29 mouse cellular contexts compared by ENCODE assay signal in the genomic region with DNA sequence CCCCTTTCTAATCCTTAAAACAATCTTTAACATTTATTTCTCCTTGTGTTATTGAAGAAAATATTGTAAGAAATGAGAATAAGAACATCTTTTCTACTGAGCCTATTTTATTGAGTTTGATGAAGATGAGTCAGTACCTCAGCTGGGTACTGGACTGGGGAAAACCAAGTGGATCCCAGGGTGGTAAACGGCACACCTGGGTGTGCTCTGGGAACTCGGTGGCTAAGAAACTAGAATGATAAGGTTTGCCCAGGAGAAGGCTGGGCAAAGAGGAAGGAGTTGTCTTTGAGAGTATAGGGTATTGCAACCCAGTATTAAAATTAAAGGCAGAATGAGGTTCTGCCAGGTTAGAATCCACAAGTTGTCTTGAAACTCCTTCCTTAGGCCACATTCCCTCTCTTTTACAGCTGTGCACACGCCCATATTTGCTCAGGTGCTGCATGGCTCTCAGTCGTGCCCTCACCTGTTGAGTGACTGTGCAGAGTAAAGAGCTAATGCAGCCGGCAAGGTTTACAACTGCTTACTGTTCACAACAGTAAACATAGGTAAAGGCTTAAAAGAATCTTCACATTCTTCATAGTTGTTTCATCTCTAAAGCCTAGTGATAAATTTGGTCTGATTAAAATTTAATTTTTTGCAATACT. TPM values are rescaled to one million over a fixed set of nuclear protein-coding genes. Genes with fewer than 3 reads are reported as not detected.
A peak's percentile ranks its signal among the peaks of the same experiment; 100 is the strongest.
DNase-seq lines count a peak whose midpoint lies in the region; ATAC-seq lines count a peak whose summit lies in the region.
"Had no signal": no experiment of that assay in that cellular context is flagged by ENCODE, and none has a peak within 500 bp of the region (broad histone marks: within the 10 kb centered on the region; RNA-seq: fewer than 3 reads in every experiment).

No protein-coding gene starts in this region.

- H3K4me2 ChIP-seq in embryonic facial prominence, embryonic 14.5 days (ENCODE audit: low read depth, low read length), result no peak overlapping the region
- H3K4me2 ChIP-seq in lung, embryonic 16.5 days (ENCODE audit: low read depth, low read length), result no peak overlapping the region
- H3K4me2 ChIP-seq in stomach, embryonic 16.5 days (ENCODE audit: low read depth, low read length), result no peak overlapping the region
- H3K4me2 ChIP-seq: embryonic facial prominence, embryonic 12.5 days; forebrain, embryonic 12.5 days; heart, embryonic 15.5 days; hindbrain, embryonic 13.5 days had no signal

- no peak overlapping the region for H3K27ac ChIP-seq in embryonic facial prominence, embryonic 14.5 days (replicated peaks; ENCODE audit: low read depth, low read length)
- no peak overlapping the region for H3K27ac ChIP-seq in embryonic facial prominence, embryonic 10.5 days (replicated peaks)
- H3K27ac ChIP-seq in lung, embryonic 16.5 days (ENCODE audit: low read length), result peak overlapping the region; percentile 21
- H3K27ac ChIP-seq in stomach, embryonic 16.5 days (ENCODE audit: low read length), result peak overlapping the region; percentile 67
- H3K27ac ChIP-seq: embryonic facial prominence, embryonic 12.5 days; forebrain, embryonic 12.5 days; gastrocnemius, adult 2 months; heart, embryonic 10.5 days; heart, embryonic 15.5 days; hindbrain, embryonic 13.5 days; hindbrain, postnatal 0 days had no signal

- H3K9ac ChIP-seq in embryonic facial prominence, embryonic 14.5 days (ENCODE audit: low read depth, low read length), result no peak overlapping the region
- H3K9ac ChIP-seq in lung, embryonic 16.5 days (ENCODE audit: low read length), result no peak overlapping the region
- H3K9ac ChIP-seq in stomach, embryonic 16.5 days (ENCODE audit: low read length), result no peak overlapping the region
- H3K9ac ChIP-seq: embryonic facial prominence, embryonic 12.5 days; forebrain, embryonic 12.5 days; forebrain, postnatal 0 days; heart, embryonic 15.5 days; hindbrain, embryonic 13.5 days had no signal

- no peaks in the 10 kb centered on the region for H3K4me1 ChIP-seq in embryonic facial prominence, embryonic 14.5 days (ENCODE audit: control insufficient read depth, insufficient read depth, low read length)
- no peaks in the 10 kb centered on the region for H3K4me1 ChIP-seq in embryonic facial prominence, embryonic 10.5 days
- H3K4me1 ChIP-seq in lung, embryonic 16.5 days (replicated peaks; ENCODE audit: control insufficient read depth, insufficient read depth, low read length), result no peaks in the 10 kb centered on the region; the same call in 1 of the 2 replicates
- H3K4me1 ChIP-seq in stomach, embryonic 16.5 days (ENCODE audit: control insufficient read depth, insufficient read depth, low read length), result no peaks in the 10 kb centered on the region
- H3K4me1 ChIP-seq: embryonic facial prominence, embryonic 12.5 days; forebrain, embryonic 12.5 days; heart, embryonic 10.5 days; heart, embryonic 15.5 days; hindbrain, embryonic 13.5 days had no signal

- 85% methylated on average over 5 of the region's 5 CpGs for WGBS in embryonic facial prominence, embryonic 14.5 days
- WGBS in embryonic facial prominence, embryonic 10.5 days, result 87% methylated on average over 5 of the region's 5 CpGs
- 60% methylated on average over 5 of the region's 5 CpGs for WGBS in lung, embryonic 16.5 days
- 66% methylated on average over 5 of the region's 5 CpGs for WGBS in stomach, embryonic 16.5 days

- no peaks in the 10 kb centered on the region for H3K27me3 ChIP-seq in embryonic facial prominence, embryonic 14.5 days (replicated peaks; ENCODE audit: control insufficient read depth, insufficient read depth, low read length)
- no peaks in the 10 kb centered on the region for H3K27me3 ChIP-seq in embryonic facial prominence, embryonic 10.5 days (replicated peaks; ENCODE audit: low read depth, poor library complexity, severe bottlenecking)
- H3K27me3 ChIP-seq in lung, embryonic 16.5 days (ENCODE audit: control insufficient read depth, insufficient read depth, low read depth, low read length), result no peaks in the 10 kb centered on the region
- H3K27me3 ChIP-seq in stomach, embryonic 16.5 days (ENCODE audit: control insufficient read depth, insufficient read depth, low read length), result no peaks in the 10 kb centered on the region
- H3K27me3 ChIP-seq: embryonic facial prominence, embryonic 12.5 days; forebrain, embryonic 12.5 days; heart, embryonic 15.5 days; hindbrain, embryonic 13.5 days had no signal

- H3K9me3 ChIP-seq in embryonic facial prominence, embryonic 14.5 days (ENCODE audit: control insufficient read depth, low read length), result no peaks in the 10 kb centered on the region
- no peaks in the 10 kb centered on the region for H3K9me3 ChIP-seq in embryonic facial prominence, embryonic 10.5 days
- no peaks in the 10 kb centered on the region for H3K9me3 ChIP-seq in lung, embryonic 16.5 days (ENCODE audit: control insufficient read depth, low read length)
- no peaks in the 10 kb centered on the region for H3K9me3 ChIP-seq in stomach, embryonic 16.5 days (replicated peaks; ENCODE audit: control insufficient read depth, low read length)
- H3K9me3 ChIP-seq: embryonic facial prominence, embryonic 12.5 days; forebrain, embryonic 12.5 days; G1E; heart, embryonic 10.5 days; heart, embryonic 15.5 days; hindbrain, embryonic 13.5 days had no signal

- no peak; the same call in 1 of the 2 replicates for ATAC-seq in embryonic facial prominence, embryonic 14.5 days (ENCODE audit: low read depth)
- ATAC-seq in lung, embryonic 16.5 days (ENCODE audit: low read depth), result peak; percentile 49; the same call in 1 of the 2 replicates
- ATAC-seq in stomach, embryonic 16.5 days (ENCODE audit: insufficient read depth, low FRiP score), result peak; percentile 77; the same call in 1 of the 2 replicates
- ATAC-seq: CD4-positive, CD25-positive, alpha-beta regulatory T cell, adult 4 months; forebrain, postnatal 0 days; hindbrain, postnatal 0 days had no signal

- no peak overlapping the region for H3K4me3 ChIP-seq in embryonic facial prominence, embryonic 14.5 days (ENCODE audit: low read depth, low read length)
- H3K4me3 ChIP-seq in embryonic facial prominence, embryonic 10.5 days, result no peak overlapping the region
- H3K4me3 ChIP-seq in lung, embryonic 16.5 days (ENCODE audit: low read length), result no peak overlapping the region
- H3K4me3 ChIP-seq in stomach, embryonic 16.5 days (replicated peaks; ENCODE audit: low read length), result no peak overlapping the region
- H3K4me3 ChIP-seq: embryonic facial prominence, embryonic 12.5 days; forebrain, embryonic 12.5 days; gastrocnemius, adult 2 months; heart, embryonic 10.5 days; heart, embryonic 15.5 days; hindbrain, embryonic 13.5 days had no signal

- peaks cover 68% of the 10 kb centered on the region for H3K36me3 ChIP-seq in embryonic facial prominence, embryonic 14.5 days (ENCODE audit: control insufficient read depth, insufficient read depth, low read length)
- H3K36me3 ChIP-seq in embryonic facial prominence, embryonic 10.5 days (replicated peaks), result peaks cover 37% of the 10 kb centered on the region
- peaks cover 13% of the 10 kb centered on the region for H3K36me3 ChIP-seq in lung, embryonic 16.5 days (ENCODE audit: control insufficient read depth, insufficient read depth, low read length)
- peaks cover 19% of the 10 kb centered on the region for H3K36me3 ChIP-seq in stomach, embryonic 16.5 days (ENCODE audit: control insufficient read depth, insufficient read depth, low read length)

- DNase-seq in embryonic facial prominence, embryonic 14.5 days (ENCODE audit: low spot score), result peak; percentile 12
- DNase-seq in embryonic facial prominence, embryonic 10.5 days (ENCODE audit: low spot score), result no peak
- no peak for DNase-seq in lung, postnatal 10 days
- DNase-seq in layer of hippocampus, postnatal 14 days (ENCODE audit: low spot score in 2 of 2), result no peak
- no peak for DNase-seq in adrenal gland, postnatal 14 days
- DNase-seq: adrenal gland, adult 8-10 months; B cell, adult 2 months; cerebellum, adult 11 months; cerebellum, adult 8-10 months; cerebellum, postnatal 14 days; embryo, embryonic 11 days; forebrain, postnatal 0 days; gastrocnemius, adult 2 months; gastrocnemius, postnatal 25 days; heart, adult 18-20 months; heart, postnatal 14 days had no signal

RNA-seq across cellular contexts. Expression of gene Tcaim, which starts 18.2 kb away (rescaled TPM):
- polyA plus RNA-seq in embryonic facial prominence, embryonic 14.5 days (2014; fragmentation: Nextera tagmentation; extraction: Ambion mirVana), result 6.1 and 7.2 TPM in 2 replicates
- 4.2 and 5.7 TPM in 2 replicates for polyA plus RNA-seq in embryonic facial prominence, embryonic 10.5 days (2016; fragmentation: Nextera tagmentation; extraction: Ambion mirVana)
- polyA plus RNA-seq in lung, embryonic 16.5 days (2015; fragmentation: Nextera tagmentation; extraction: Ambion mirVana), result 6.4 and 7.4 TPM in 2 replicates
- 6.0 and 7.0 TPM in 2 replicates for polyA plus RNA-seq in stomach, embryonic 16.5 days (2015; fragmentation: Nextera tagmentation; extraction: Ambion mirVana)
- 10 to 100 TPM; 16.2 to 16.7 TPM for total RNA-seq in layer of hippocampus, postnatal 14 days (2021)
- total RNA-seq in adrenal gland, postnatal 14 days (2021), result 16.7 and 17.7 TPM in 2 replicates

RNA-seq across cellular contexts. Expression of gene Gm35549, which starts 20.3 kb away (rescaled TPM):
- 0.35 and 0.58 TPM in 2 replicates for polyA plus RNA-seq in embryonic facial prominence, embryonic 14.5 days (2014; fragmentation: Nextera tagmentation; extraction: Ambion mirVana)
- 0.26 TPM in 1 of 2 replicates, not detected in the other for polyA plus RNA-seq in embryonic facial prominence, embryonic 10.5 days (2016; fragmentation: Nextera tagmentation; extraction: Ambion mirVana)
- polyA plus RNA-seq in lung, embryonic 16.5 days (2015; fragmentation: Nextera tagmentation; extraction: Ambion mirVana), result 0.44 and 0.75 TPM in 2 replicates
- 0.77 TPM in 1 of 2 replicates, not detected in the other for polyA plus RNA-seq in stomach, embryonic 16.5 days (2015; fragmentation: Nextera tagmentation; extraction: Ambion mirVana)
- not detected for total RNA-seq in layer of hippocampus, postnatal 14 days (2021)
- total RNA-seq in adrenal gland, postnatal 14 days (2021), result not detected in 2 replicates
- total RNA-seq: adrenal gland, adult 8-10 months; common myeloid progenitor, adult 5-6 weeks; forebrain, postnatal 0 days; G1E; gastrocnemius, adult 2 months; gastrocnemius, postnatal 25 days; heart, adult 18-20 months; heart, postnatal 14 days; hematopoietic stem cell, adult 5-6 weeks; hindbrain, postnatal 0 days had no signal
- polyA plus RNA-seq: brain, embryonic 14.5 days; forebrain, postnatal 0 days; G1E; heart, embryonic 10.5 days; hindbrain, postnatal 0 days had no signal

RNA-seq across cellular contexts. Expression of gene Zfp445, which starts 42.3 kb away (rescaled TPM):
- polyA plus RNA-seq in embryonic facial prominence, embryonic 14.5 days (2014; fragmentation: Nextera tagmentation; extraction: Ambion mirVana), result 53.3 and 60.4 TPM in 2 replicates
- polyA plus RNA-seq in embryonic facial prominence, embryonic 10.5 days (2016; fragmentation: Nextera tagmentation; extraction: Ambion mirVana), result 84.8 and 85.6 TPM in 2 replicates
- 79.4 and 80.6 TPM in 2 replicates for polyA plus RNA-seq in lung, embryonic 16.5 days (2015; fragmentation: Nextera tagmentation; extraction: Ambion mirVana)
- 70.9 and 79.6 TPM in 2 replicates for polyA plus RNA-seq in stomach, embryonic 16.5 days (2015; fragmentation: Nextera tagmentation; extraction: Ambion mirVana)
- 100 to 1,000 TPM; 155 to 177 TPM for total RNA-seq in layer of hippocampus, postnatal 14 days (2021)
- total RNA-seq in adrenal gland, postnatal 14 days (2021), result 100 and 106 TPM in 2 replicates

Comparison
In these comparisons a context has a peak if more than half of its experiments do, and no peak if none do; other contexts are left out.
1. H3K27ac ChIP-seq: peak in lung, embryonic 16.5 days (single experiment) and stomach, embryonic 16.5 days (single experiment); none in embryonic facial prominence, embryonic 14.5 days (single experiment) and embryonic facial prominence, embryonic 10.5 days (single experiment).